Mouse (Mus musculus): ENCODE data around the gene Gm17019.
"Not testable (repeated sequence)": the region's sequence is repeated elsewhere in the genome, so short reads cannot be mapped to it uniquely, and the experiment has no call there.

DNA sequence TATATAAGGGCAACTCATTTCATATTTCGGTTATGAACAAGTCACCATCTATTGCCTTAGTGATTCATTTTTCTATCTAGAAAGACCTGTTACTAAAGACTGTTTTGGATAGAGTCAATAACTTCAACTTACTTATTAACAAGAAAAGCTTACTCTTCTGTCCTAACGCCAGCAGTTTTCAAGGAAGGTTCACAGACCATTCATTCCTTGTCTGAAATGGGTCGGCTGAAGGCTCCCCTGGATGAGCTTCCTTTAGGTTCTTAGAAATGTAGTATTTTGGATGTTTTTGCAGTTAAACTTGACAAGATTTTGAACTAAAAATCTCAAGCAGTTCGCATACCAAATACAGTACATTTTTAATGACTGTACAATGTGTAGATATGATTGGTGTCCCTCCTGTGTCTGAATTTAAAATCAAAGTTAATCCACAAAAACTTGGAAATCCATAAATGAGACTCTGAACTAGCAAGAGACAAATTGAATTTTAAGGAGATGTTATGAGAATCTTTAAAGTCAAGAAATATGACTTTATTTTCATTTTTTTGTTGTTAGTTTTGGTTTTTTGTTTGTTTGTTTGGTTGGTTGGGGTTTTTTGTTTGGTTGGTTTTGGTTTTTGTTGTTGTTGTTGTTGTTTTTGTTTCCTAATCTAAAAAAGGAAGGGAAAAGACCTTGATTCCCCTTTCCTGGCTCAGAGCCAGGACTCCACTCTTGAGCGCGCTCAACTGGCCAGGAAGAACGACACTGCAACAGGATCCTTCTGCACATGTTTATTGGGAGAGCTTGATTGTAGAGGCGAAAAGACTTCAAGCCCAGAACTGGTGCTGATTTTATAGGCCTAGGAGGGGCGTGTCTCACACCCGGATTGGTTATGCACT is 21.6 kb upstream of the Gm17019 start:
- TF ChIP-seq FLI1 (IDR thresholded peaks at IDR 0.05; ENCODE audit: low read length); GATA1 (IDR thresholded peaks at IDR 0.05; ENCODE audit: borderline replicate concordance, low read length): not testable (repeated sequence)

All from megakaryocyte, embryonic 14.5 days (primary cell).